Mouse (Mus musculus) limb, embryonic 14.5 days (tissue): ENCODE measurements around the gene Tjp1. TPM values are rescaled to one million over a fixed set of nuclear protein-coding genes. Genes with fewer than 3 reads are reported as not detected.

Experiments used
- ATAC-seq: fragments of 200-750 bp; cut with Nextera tagmentation; 2 replicates; pipeline ENCODE4 v1.8.0; 2017; ENCODE audit warnings: low read depth, moderate number of reproducible peaks, moderate TSS enrichment; ENCODE audit not compliant: low FRiP score
- DNase-seq: peaks from one replicate; pipeline ENCODE4 v3.0.0-alpha.2; 2015; ENCODE audit warnings: low spot score
- H3K27ac ChIP-seq: fragments of 300-500 bp; sonication (generic); replicated peaks from 2 replicates; pipeline ENCODE4 v1.5.1; 2014; ENCODE audit warnings: low read depth, mild to moderate bottlenecking, low read length, moderate library complexity, mixed read lengths
- H3K27me3 ChIP-seq: fragments of 300-500 bp; sonication (generic); 2 replicates; pipeline ENCODE4 v1.6.1; 2014; ENCODE audit warnings: low read length, mixed read lengths; ENCODE audit not compliant: control insufficient read depth, insufficient read depth
- H3K36me3 ChIP-seq: fragments of 300-500 bp; sonication (generic); 2 replicates; pipeline ENCODE4 v1.6.1; 2014; ENCODE audit warnings: mild to moderate bottlenecking, low read length, moderate library complexity, mixed read lengths; ENCODE audit not compliant: control insufficient read depth, insufficient read depth
- H3K4me1 ChIP-seq: fragments of 300-500 bp; sonication (generic); 2 replicates; pipeline ENCODE4 v1.6.1; 2014; ENCODE audit warnings: antibody characterized with exemption, low read length, mixed read lengths; ENCODE audit not compliant: control insufficient read depth, insufficient read depth
- H3K4me2 ChIP-seq: fragments of 300-500 bp; sonication (generic); replicated peaks from 2 replicates; pipeline ENCODE4 v1.6.1; 2014; ENCODE audit warnings: low read depth, mild to moderate bottlenecking, low read length, moderate library complexity; ENCODE audit not compliant: severe bottlenecking
- H3K4me3 ChIP-seq: fragments of 300-500 bp; sonication (generic); replicated peaks from 2 replicates; pipeline ENCODE4 v1.5.1; 2014; ENCODE audit warnings: low read length
- H3K9ac ChIP-seq: fragments of 300-500 bp; sonication (generic); 2 replicates; pipeline ENCODE4 v1.6.1; 2014; ENCODE audit warnings: mild to moderate bottlenecking, low read depth, low read length, moderate library complexity; ENCODE audit not compliant: severe bottlenecking
- H3K9me3 ChIP-seq: fragments of 300-500 bp; sonication (generic); 2 replicates; pipeline ENCODE4 v1.6.1; 2016; ENCODE audit warnings: low read length; ENCODE audit not compliant: control insufficient read depth
- POLR2A ChIP-seq: fragments of 200-500 bp; IDR thresholded peaks from 2 replicates; pipeline ENCODE4 v1.8.0; 2012; ENCODE audit warnings: inconsistent platforms, mild to moderate bottlenecking, moderate library complexity, borderline replicate concordance; ENCODE audit not compliant: insufficient read depth, insufficient read length; ENCODE audit errors: extremely low read depth
- WGBS: fragments of 180-500 bp; shearing (Covaris S2); extraction: QIAGEN DNeasy Blood & Tissue Kit; methylation state at CpG from one replicate; pipeline ENCODE4 v1.1.7; 2014; 5-methylcytosine and 5-hydroxymethylcytosine counted together
- polyA plus RNA-seq, 2 experiments: library from polyadenylated mRNA; depleted of rRNA in 1 of 2; stranded (reverse) in 1 of 2; unstranded in 1 of 2; fragments of >200 nt; fragmentation: Nextera tagmentation in 1 of 2; extraction: Ambion mirVana in 1 of 2; gene quantifications; 2 replicates each; pipeline versions ENCODE4 v1.2.1 to v1.2.3; 2012 to 2014

Tjp1 gene
- polyA plus RNA-seq, 2 experiments, result 17.9 to 37.2 TPM

GRCm38 (mm10) chr7:65545741-65546140 is 18.2 kb upstream of the Tjp1 start:
- Histone ChIP-seq H3K4me2 (no peak overlapping the region; the same call in 1 of the 2 replicates), H3K36me3 (no peaks in the 10 kb centered on the region), H3K4me1 (peaks cover 6% of the 10 kb centered on the region; the same call in 1 of the 2 replicates), H3K27me3 (no peaks in the 10 kb centered on the region), H3K9me3 (no peaks in the 10 kb centered on the region), H3K9ac (no peak overlapping the region), H3K4me3 (no peak overlapping the region), H3K27ac (no peak overlapping the region)
- ATAC-seq (no peak), DNase-seq (no peak)
- 6% methylated on average over 5 of the region's 5 CpGs for WGBS
- no peak for TF ChIP-seq POLR2A

DNA sequence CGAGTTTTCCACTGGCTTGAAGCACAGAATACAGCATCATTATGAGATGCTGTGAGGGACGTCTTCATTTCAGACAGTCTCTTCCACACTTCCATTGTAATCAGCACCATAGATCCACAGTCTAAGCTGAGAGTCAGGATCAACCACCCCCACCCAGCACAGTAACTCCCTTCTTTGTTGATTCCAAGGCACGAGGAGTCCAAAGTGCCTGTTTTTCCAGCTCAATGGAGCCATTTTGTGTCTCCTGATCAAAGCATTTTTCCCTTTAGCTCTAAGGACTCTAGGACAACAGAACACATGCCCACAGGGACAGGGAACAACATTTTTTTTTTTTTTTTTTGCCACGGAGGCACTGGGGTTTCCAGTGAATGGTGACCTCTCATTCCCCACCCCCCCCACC is 5.1 kb upstream of the Tjp1 start:
- peaks cover 15% of the 10 kb centered on the region; the same call in 1 of the 2 replicates for H3K27me3 ChIP-seq
- H3K9ac ChIP-seq, result no peak overlapping the region
- ATAC-seq, result no peak
- H3K36me3 ChIP-seq, result no peaks in the 10 kb centered on the region
- no peak overlapping the region for H3K4me3 ChIP-seq
- WGBS, result 66% methylated on average over 4 of the region's 4 CpGs
- H3K4me2 ChIP-seq, result no peak overlapping the region
- no peaks in the 10 kb centered on the region for H3K4me1 ChIP-seq
- TF ChIP-seq POLR2A, result no peak
- no peak for DNase-seq
- no peaks in the 10 kb centered on the region for H3K9me3 ChIP-seq
- no peak overlapping the region for H3K27ac ChIP-seq

DNA sequence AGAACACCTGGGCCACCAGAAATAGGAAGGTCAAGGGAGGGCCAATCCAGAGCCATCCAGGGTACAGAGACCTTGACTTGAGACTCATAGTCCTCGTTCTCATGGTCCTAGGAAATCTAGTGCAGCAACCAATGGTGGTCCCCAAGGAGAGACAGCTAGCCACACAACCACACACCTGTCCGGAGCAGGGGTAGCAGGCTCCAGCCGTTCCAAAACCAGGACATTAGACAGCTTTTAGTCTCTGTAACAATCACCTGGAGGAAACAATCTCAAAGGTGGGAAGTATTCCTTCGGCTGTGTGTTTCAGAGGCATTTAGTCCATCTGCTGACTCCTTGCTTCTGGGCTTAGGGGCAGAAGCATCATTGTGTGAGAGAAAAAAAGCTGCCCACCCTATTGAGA is 4.5 kb downstream of the Tjp1 start:
- TF ChIP-seq POLR2A, result no peak
- Histone ChIP-seq H3K27ac (no peak overlapping the region), H3K27me3 (peaks cover 23% of the 10 kb centered on the region), H3K36me3 (no peaks in the 10 kb centered on the region), H3K4me3 (no peak overlapping the region), H3K9me3 (no peaks in the 10 kb centered on the region), H3K4me2 (no peak overlapping the region), H3K4me1 (no peaks in the 10 kb centered on the region), H3K9ac (no peak overlapping the region)
- ATAC-seq (no peak), DNase-seq (no peak)
- WGBS, result 93% methylated on average over 4 of the region's 4 CpGs

DNA sequence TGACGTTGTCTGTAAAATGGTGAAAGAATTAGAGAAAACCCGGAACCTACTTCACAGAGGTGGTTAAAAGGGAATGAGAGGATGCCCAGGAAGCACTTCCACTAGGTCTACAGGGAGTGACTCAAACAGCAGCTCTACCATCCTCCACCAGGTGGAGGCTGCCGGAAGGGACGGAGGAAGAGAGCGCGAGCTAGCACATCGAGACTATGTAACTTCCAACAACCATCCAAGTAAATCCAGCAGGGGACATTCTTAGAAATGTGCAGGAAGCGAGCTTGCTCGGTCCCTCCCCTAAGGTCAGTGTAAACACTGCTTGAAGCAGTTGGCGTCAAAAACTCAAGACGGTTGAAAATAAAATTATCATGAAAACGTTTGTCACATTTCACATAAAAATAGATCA is 5.1 kb downstream of the Tjp1 start:
- no peaks in the 10 kb centered on the region for H3K36me3 ChIP-seq
- DNase-seq (no peak), ATAC-seq (no peak)
- H3K9ac ChIP-seq, result no peak overlapping the region
- H3K27ac ChIP-seq, result no peak overlapping the region
- no peak overlapping the region for H3K4me2 ChIP-seq
- no peak overlapping the region for H3K4me3 ChIP-seq
- 66% methylated on average over 12 of the region's 12 CpGs for WGBS
- H3K9me3 ChIP-seq, result no peaks in the 10 kb centered on the region
- no peak for TF ChIP-seq POLR2A
- H3K27me3 ChIP-seq, result peaks cover 18% of the 10 kb centered on the region
- H3K4me1 ChIP-seq, result no peaks in the 10 kb centered on the region

DNA sequence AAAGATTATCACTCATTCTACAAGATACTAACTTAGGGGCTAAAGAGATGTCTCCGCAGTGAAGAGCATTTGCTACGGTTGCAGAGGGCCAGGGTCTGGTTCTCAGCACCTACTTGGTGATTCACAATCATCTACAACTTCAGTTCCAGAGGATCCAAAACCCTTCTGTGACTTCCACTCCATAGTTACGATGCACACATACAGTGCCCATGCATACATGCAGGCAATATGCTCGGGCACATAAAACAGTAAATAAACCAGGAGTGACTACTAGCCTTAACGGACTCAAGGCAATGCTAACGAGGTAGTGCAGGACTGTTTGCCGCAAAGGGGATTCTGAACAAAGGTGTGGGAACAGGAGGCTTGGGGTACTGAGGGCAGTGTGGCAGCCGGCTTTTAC is 7.0 kb downstream of the Tjp1 start:
- no peak overlapping the region for H3K4me2 ChIP-seq
- H3K9me3 ChIP-seq, result no peaks in the 10 kb centered on the region
- H3K9ac ChIP-seq, result no peak overlapping the region
- H3K27me3 ChIP-seq, result no peaks in the 10 kb centered on the region; the same call in 1 of the 2 replicates
- no peaks in the 10 kb centered on the region for H3K4me1 ChIP-seq
- no peaks in the 10 kb centered on the region for H3K36me3 ChIP-seq
- no peak for TF ChIP-seq POLR2A
- no peak overlapping the region for H3K27ac ChIP-seq
- no peak overlapping the region for H3K4me3 ChIP-seq
- 61% methylated on average over 8 of the region's 8 CpGs for WGBS
- DNase-seq (no peak), ATAC-seq (no peak)
